Mouse (Mus musculus) brain, embryonic 14.5 days (tissue): ENCODE data around the gene Tfap2b.

ENCODE experiments used
- CTCF ChIP-seq: fragments of 200-500 bp; IDR thresholded peaks from 2 replicates; pipeline ENCODE4 v1.5.1; 2012; ENCODE audit warnings: inconsistent platforms, mild to moderate bottlenecking, moderate library complexity, borderline replicate concordance; ENCODE audit not compliant: insufficient read depth, insufficient read length; ENCODE audit errors: extremely low read depth
- POLR2A ChIP-seq: fragments of 200-500 bp; IDR thresholded peaks from 2 replicates; pipeline ENCODE4 v1.6.1; 2012; ENCODE audit warnings: mild to moderate bottlenecking, inconsistent platforms, borderline replicate concordance; ENCODE audit not compliant: poor library complexity, insufficient read depth, insufficient read length, severe bottlenecking; ENCODE audit errors: extremely low read depth

DNA sequence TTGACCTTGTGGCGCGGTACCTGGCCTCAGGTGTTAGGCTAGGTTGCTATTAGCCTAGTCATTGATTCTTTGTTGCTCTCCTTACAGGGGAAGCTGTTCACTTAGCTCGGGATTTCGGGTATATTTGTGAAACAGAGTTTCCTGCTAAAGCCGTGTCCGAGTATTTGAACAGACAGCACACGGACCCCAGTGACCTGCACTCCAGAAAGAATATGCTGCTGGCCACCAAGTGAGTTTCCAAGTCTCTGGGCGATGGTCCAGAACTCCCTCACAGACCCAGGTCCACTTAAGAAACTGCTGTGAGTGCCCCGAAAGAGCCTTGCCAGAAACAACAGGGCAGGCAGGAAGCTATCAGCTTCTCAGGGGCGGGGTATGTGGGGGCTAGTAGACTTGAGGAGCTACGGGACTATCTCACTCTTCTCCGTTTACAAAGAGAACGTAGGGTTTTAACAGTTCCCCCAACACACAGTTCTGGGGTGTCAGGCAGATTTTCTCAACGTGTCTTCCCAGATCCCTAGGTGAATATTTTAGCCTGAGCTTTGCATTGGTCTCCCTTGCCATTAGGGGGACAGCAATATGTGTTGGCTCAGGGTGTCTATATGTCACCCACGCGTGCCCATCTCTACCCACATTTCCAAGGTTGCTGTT, 22.3 kb downstream of the Tfap2b start:
- TF ChIP-seq POLR2A (no peak), CTCF (no peak)
